Mouse (Mus musculus) thymus, postnatal 10 days (tissue): ENCODE measurements at regions not wholly inside any gene's neighbourhood (a gene's known extent, or its start where the extent isn't known, plus 50 kb on each side); places are given as distances from the start of the nearest gene placed in this dataset.

Experiments
- DNase-seq, 2 experiments: peaks; one replicate each; pipeline ENCODE4 v3.0.0; 2021; ENCODE audit warnings: low spot score in 2 of 2

DNA sequence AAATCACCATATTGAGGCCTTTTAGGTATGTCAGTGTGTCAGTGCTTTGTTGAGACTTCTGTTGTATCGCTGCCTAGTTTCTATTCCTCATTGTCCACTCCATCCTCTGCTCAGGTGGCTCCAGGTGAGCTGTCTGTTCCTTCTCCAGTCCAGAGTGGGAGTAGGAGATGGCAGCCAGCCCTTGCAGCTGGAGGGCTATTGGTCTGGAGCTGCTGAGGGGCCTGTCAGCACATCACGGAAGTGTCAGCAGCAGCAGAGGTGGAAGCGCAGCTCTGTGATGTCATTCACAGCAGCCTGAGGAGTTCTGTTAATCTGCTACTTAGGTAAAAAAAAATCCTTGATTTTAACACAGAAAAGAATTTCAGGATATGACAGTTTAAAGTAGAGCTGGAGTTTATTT is 126.0 kb upstream of the Adra1b start:
- no peak for DNase-seq

DNA sequence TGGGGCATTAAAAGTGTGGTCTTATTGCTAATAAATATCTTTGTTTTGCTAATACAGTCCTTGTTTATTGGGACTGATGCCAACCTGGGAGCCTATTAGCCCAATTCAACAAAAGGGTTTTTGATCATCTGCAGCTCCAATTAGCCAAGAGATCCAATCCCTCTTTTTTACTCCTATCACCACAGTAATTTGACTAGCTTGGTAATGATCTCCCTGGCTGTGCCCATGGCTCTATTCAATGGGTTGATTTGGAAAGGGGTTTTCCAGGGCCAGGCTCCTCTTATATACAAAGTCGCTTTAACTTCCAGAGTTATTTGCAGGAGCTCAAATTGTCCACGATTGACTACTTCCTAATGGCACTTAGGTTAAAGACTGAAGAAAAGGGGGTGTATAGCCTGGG is 145.1 kb upstream of the Adra1b start:
- no peak for DNase-seq

DNA sequence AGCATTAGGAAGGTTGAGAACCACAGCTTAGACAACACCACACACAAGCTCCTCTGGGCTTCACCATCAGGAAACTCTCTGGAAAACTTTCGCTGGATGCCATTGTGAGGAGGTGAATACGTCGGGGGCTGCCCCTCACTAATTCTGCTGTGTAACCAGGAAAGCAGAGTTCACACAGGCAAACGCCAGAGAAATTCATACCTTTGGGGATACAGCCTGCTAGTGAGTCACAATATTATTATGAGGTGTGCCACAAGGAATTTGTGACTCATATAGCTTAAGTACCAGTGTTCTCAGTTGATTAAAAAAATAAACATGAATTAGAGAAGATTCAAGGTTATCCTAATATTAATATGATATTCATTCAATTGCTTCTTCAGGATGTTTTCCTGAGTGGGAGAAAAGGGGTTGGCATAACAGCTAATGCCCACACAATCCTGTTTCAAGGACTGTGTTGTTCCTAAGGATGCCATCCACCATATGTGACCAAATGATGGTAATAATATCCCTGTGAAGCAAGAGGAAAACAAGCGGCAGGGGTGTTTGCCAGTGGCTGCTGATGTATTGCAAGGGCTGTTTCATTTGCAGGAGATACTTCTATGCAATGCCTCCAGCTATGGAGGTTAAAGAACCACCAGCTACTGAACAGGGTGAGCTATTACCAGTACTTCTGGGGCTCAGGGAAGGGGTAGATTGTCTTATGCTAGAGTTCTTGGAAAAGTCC is 148.4 kb upstream of the Adra1b start:
- DNase-seq: no peak

DNA sequence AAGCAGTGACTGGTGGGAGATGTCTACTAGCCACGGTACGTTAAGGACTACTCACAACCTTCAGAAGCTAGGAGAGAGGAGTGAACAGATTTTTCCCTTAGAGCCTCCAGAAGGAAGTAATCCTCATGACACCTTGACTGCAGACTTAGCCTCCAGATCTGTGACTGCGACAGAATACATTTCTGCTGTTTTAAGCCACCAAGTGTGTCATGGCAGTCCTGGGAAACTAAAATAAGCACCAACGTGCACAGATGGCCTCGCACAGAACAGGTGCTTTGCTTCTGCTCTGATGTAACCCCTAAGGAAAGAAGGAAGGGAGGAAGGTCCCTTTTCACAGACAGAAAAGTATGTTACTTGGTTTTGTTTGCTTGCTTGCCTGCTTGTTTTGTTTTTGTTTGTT is 151.5 kb upstream of the Adra1b start:
- no peak for DNase-seq

DNA sequence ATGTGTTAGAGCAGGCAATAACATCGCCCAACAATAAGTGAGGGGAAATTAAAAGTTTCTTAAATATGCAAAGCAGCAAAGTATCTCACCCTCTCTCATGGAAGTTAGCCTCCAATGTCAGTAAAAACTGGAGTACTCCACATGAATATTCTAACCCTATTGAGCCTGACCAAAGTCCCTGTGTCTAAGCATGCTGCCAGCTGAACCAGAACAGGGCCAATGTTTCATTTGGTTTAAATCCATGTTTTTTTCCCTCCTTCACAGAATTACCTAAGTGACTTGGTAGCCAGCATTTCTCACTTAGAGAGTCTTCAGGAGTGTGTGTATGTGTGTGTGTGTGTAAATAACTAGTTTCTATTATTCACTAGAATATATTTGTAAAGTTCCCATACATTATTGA is 161.4 kb upstream of the Adra1b start:
- no peak for DNase-seq

DNA sequence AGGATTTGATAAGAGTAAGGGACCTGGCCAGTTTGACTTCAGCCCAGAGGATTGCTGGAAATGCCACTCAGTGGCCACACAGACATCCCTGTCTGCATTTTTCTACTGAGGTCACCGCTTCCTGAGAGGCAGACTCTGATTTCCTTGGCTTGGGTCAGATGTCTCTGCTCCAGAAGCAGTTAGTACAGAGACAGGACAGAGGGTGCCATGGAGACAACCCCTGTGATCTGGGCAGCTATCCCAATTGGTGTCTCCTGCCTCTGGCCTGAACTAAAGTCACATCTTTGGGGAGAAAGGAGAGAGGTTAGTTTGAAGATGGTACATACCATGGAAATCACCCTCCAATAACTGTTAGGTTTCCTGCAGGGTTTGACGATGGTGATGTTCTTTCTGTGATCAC is 165.2 kb upstream of the Adra1b start:
- DNase-seq: no peak

DNA sequence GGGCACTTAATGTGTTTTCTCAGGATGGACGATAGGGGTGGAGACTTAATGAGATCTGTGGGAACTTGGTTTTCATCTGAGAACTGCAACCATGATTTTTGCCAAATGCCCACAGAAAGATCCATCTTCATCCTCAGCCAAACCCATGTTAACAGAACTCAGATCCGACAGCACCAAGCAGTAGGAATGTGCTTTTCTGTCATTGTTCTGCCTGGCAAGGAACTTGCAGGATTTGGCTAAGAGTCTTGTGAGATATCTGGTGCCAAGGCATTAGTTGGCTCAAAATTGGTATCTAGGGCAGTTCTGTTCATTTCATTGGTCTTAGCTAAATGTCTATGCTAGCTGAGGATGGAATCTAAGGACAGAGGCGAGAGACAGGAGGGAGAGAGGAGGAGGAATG is 182.7 kb upstream of the Adra1b start:
- no peak for DNase-seq

DNA sequence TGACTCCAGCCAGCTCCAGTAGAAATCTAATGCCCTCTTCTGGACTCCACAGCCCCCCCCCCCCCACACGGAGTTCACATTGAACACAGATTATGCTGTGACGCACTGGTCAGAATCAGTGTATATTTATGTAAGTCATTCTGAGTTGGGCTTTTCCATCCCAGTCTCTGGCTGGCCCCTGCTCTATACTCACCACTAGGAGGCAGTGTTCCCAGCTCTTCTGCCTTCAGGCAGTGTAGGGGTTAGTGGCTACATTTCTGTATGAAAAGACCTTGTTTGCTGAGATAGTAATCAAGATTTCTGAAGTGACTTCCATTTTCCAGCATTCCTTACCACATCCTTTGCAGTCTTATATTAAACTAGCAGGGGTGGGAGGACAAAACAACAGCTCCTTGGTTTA is 185.9 kb upstream of the Adra1b start:
- DNase-seq: peak in 1 of 2 experiments; percentile 42

DNA sequence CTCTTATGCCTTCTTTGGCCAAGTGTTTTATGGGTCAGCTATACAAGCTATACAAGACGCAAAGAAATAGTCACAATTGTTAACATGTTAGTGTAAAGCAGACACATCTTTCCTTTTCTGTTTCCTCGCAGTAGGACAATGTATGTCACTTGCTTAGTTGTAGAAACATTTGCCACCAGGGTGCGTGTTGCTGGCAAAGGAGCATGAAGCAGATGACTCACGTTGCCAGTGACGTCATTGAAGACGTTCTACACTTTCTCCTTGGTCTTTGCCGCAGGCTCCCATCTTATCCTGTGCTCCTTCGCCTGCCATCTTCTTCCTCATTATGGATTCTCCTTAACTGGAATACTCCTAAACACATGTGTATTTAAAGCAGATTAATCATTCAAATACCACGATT is 188.5 kb upstream of the Adra1b start:
- DNase-seq: no peak

DNA sequence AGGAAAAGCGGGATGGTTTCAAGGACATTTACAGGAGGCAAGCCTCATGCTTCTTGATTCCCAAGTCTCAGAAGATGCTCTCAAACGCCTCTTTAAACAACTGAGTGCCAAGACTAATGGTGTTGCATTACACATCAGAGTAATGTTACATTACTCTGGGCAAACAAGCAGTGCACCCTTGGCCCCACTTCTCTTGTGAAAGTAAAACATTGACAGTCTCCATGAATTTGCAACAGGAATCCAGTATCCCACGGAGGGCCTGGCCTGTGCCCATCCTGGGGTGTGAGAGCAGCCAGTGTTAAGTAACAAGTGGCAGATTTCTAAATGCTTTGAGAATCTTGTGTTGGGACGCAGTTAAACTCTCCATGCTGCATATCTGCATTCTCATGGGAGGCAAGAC is 194.3 kb upstream of the Adra1b start:
- DNase-seq: no peak

DNA sequence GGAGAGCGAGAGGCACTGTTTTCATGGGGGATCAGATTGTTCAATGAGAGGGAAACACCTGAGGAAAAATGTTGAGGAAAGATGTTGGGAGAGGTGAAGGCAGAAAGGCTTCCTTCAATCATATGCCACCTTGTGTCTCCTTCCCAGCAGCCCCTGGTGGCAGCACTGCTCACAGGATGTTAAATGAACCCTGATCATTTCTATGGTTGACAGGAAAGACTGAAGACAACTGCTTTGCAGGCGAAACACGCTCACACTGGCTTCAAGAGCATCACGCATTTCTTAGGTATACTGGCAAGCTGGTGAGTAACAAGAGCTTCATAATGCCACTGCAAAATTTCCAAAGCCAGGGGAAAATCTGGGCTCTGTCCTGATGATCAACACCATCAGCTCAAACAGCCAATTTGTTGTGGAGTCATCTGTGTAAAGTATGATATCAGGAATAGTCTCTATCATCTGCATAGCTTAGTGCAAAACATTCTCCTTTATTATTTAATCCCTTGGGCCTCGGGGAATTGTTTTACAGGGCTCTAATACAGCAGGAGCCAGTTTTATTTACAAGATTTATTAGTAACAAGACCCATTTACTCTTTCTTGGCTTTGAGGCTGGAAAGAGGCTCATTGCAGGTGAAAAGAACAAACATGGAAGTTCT is 202.3 kb upstream of the Adra1b start:
- no peak for DNase-seq

DNA sequence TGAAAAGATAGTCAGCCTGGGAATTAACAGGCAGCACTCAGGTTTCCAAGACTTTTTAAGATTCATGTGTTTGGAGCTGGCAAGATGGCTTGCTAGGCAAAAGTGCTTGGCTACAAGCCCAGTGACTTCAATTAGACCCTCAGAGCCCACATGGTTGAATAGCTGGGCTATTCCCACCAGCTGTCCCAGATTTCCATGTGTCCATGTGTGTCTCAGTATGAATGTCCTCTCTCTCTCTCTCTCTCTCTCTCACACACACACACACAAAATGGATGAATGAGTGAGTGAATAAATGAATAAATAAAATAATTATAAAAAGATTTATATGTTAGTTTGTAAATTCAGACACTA is 202.8 kb upstream of the Adra1b start:
- no peak for DNase-seq

DNA sequence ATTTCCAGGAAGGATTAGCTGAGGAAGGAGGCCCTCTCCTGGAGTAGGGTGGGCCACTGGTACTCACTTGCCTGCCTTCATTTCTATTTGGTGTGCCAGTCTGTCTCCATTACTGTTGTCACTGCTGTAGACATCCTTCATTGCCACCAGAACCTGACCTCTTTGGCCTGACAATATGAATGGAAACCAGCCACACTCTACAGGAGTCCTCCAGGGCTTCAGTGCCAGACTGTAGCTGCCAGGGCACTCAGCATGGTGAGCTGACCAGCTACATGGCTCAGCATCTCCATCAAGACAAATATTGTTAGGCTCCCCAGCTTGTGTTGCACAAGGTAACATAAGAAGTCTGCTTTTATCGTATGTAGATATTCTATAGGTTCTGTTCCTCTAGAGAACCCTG is 205.2 kb upstream of the Adra1b start:
- DNase-seq: no peak

DNA sequence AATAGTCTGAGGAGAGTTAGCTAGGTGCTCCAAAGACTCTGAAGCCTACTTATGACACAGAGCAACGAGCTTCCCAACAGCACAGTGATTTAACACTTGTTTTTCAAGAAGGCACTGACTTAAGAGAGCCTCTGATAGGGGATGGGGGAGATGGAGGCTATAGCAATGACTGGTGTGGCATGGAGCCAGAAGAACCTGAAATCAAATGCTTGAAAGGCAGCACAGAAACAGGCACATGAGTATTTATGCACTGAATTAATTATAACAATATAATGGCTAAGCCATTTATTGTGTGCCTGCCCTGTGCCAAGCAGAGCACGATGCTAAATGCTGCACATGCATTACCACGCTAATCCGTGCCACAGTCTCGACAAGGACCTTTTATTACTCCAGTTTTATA is 210.5 kb upstream of the Adra1b start:
- DNase-seq: no peak

DNA sequence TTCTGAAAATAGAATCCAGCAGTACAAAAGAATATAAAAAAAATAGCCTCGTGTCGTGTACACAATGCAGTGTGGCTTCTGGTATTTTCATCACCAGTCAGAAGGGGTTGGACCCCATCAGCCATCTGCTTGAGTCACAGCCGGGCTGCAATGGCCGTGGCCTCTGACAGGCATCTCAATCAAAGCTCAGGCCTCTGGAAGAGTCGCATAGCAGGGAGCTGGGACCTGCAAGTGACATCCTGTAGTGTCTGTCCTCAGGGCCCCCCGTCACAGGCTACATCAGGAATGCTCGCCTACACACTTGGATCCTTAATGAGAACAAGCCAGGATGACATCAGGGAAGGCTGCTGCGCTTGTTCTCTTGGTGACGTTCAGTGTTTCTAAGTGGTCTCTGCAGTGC is 226.1 kb upstream of the Adra1b start:
- no peak for DNase-seq

DNA sequence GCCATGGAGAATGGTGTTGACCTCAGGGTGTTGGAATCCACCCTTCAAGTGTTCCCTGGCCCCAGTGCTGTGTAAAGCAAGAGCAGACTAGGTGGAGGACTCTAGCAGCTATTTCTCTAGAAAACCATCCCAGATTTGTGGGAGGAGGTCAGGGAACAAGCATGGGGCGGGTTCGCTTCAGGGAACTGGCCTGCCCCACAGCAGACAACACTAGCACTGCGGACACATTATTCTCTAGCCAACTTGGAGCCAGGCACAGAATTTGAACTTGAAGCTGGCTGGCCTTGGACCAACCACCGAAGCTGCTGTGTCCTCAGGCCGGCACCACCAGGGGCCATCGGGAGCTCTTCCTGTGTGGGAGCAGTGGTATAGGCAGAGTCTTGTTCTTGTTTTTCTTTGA is 227.5 kb upstream of the Adra1b start:
- DNase-seq: no peak

DNA sequence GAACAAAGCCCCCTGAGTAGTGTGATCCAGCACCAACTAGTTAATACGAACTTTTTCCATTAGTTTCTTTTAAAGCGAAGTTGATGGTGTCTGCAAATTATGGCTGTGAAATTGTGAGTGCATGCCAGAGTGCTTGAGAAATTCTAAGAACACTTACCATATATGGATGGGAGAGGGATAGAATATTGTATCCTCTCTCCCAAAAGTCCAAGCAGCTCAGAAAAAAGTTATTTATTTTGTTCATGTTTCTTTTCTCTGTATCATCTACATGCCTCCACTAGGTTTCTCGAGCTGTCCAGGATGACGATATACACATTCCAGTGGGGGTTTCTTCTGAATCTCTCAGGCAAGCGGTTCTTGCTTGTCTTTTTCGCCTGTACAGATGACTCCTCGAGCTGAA is 232.2 kb upstream of the Adra1b start:
- DNase-seq: no peak

DNA sequence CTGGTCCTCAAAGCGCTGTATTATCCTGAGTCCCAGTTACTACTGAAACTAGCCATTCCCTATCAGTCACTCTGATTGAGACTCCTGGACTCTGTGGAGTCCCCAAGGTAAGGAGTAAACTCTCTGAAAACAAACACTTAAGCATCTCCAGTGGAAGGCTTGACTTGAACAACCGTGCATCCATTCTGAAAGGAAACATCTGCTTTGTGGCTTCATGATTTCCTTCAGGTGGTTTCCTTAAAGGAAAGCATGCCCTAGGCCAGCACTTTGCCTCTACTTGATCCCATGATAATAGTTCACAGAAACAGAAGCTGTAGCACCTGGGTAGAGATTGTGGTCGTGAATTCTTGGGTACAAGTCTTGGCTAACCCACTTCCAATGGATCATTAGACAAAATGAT is 235.0 kb upstream of the Adra1b start:
- DNase-seq: no peak

DNA sequence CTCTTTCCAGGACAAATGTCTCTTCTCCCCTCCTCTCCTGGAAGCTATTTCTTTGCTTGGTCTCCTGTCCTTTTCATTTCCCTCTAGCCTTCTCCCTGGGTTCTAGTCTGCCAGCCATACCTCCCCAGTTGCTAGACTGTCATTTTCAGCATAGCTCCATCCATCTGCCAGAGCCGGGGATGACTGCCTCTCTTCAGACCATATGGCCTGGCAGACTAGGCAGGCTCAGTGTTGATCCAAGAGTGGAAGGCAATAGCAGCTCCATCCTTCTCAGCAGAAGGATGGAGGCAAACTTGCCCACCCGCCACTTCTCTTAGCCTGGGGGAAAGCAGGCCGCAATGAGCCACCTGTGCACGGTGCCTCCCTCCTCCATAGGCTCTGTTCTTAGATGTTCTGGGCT is 242.0 kb upstream of the Adra1b start:
- DNase-seq: no peak

DNA sequence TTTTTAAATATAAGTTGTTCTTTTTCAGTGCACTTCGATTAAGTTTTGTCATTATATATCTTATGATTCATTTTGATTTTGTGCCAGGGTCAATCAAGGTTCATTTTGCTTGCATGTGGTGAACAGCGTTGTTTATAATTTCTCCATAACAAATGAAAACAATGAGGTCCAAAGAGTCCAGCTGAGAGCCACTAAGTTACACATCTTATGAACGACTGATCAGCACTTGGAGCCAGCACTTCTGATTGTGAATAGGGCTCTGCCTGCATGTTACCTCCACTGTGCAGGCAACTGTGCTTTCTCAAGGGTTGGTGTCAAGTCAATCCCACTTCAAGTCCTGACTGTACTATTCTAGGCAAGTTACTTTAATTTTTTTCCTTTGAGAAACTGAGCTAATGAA is 243.5 kb upstream of the Adra1b start:
- no peak for DNase-seq

DNA sequence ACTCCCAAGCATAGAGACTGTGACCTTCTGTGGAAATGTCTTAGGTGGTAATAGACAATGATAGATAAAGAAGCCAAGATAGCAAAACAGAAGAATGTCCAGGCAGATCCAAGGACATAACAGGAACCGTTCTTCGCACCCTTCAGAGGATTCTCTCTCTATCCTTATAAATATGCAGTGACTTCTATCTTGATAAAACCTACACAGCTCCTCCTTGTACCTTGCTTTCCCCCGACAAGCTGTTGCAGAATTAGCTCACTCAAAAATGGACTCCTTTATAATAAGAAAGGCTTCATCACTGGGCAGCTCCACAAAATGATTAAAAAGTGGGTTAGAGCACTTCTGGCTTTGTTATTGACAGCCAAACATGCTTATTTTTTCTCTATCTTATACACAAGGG is 245.4 kb upstream of the Adra1b start:
- no peak for DNase-seq

DNA sequence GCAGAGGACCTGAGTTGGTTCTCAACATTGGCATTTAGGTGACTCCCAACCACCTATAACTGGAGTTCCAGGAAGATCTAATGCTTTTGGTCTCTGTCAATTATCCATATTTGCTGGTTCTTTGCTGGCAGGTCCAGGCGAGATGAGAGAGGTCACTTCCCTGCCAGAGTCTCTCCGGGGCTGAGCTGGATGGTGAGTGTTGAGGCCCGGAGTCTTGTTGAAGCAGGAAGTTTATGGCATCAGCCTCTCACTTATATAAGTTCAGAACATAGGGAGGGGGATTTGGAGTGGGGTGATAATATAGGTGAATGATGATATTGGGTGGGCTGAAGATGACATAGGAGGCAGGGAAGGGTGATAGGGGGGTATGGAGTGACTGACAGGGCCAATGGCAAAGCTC is 246.3 kb upstream of the Il12b start:
- no peak for DNase-seq

DNA sequence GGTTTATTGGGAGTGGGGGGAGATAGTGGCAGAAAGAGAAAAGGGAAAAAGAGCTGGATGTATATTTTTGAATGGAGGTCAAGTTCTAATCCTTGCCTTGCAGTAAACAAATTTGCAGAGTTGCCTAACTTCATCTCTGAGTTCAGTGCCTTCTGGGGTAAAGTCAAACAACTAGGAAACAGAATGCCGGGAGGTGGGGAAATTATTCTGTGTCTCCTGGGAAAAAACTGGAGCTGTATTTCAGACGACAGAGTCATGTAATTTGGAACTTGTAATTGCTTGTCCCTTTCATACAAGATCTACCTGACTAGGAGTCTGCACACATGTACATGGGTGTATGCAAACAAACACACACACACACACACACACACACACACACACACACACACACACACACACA is 244.3 kb upstream of the Il12b start:
- no peak for DNase-seq

DNA sequence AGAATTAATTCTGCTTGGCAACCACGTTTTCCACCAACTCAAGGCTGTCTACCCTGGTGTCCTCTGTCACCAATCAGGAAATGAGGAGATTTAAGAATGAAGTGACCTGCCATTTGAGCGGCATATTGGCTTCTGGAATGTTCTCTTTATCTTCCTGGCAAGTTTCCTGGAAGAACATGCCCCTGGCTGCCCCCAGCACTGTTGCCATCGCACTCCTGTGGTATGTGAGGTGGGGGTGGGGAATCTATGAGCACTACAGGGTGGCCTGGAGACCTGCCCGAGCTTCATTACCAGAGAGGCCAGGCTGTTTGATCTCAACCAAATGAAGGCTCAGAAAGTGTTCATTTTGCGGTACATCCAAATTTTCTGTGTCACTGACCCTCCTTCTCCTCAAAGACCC is 243.8 kb upstream of the Il12b start:
- no peak for DNase-seq
